Mouse (Mus musculus) cerebellum, postnatal 25 days (tissue): ENCODE results near the gene Fam166b.

ENCODE experiments used
- DNase-seq, 2 experiments: peaks; one replicate each; pipeline ENCODE4 v3.0.0; 2021; ENCODE audit warnings: mixed read lengths in 2 of 2

Fam166b gene

DNA sequence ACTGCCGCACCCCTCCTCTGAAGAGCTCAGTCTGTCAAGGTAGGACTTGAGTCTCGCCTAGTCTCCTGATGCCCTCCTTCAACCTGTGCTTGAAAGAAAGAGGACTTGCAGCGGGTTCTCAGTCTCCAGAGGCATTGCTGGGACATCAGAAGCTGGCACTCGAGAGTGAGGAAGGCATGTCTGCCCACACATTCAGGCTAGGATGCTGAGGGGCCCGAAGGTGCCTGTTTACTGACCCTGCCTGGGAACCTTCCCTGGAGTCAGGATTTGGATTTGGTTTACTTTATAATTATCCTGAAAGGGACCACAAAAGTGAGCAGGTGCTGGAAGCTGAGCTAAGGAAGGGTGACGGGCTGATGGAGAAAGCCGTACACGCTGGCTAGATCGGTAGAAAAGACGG lies 27.4 kb downstream of the Fam166b start:
- DNase-seq = no peak

DNA sequence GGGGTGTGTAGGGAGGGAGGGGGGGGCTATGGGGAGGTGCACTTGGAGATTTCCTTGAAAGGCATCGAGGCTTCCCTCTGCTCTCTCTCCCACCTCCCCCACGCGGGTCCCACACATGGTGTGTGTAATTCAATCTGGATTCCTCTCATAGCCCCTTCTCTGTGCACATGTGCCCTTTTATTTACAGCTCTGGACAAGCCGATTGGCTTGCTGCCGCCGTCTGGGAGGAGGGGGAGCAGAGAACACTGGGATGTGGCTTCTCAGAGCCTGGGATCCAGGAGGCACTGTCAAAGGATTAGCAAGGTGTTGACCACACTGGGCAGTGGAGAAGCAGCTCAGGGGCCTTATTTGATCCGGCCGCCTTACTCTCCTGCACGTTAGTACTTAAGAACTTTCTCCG lies 28.0 kb downstream of the Fam166b start:
- DNase-seq = no peak

DNA sequence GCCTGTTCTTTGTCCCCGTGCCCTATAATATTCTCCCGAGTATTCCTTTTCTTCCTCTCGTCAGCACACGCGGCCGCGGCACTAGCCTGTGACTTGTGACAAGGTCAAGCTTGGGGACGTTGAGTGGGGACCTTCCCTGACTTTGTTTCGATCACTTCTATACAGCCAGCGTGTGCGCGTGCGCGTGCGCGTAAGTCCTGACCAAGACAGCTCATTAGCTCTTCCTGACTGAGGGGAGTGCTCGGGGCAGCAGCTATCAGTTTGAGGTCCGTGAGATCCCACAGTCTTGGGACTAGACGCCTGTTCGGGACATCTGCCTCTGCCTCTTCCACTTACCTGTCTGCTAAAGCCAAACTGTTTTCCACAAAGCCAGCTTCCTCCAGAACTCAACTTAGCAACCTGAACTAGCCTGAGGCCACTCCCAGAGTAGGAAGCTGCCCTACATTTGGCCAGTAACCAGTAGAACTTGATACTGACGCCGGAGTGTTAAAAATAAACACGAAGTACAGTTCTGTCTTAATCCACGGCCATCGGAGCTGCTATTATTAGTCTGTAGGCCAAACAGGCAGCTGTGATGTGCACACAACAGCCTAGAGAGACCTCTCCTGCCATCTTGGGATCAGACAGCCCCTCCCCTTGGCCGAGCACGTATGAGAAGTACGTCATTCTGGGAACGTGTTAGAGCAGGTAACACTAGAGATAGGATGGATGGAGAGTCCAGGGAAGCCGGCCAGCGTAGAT lies 29.4 kb downstream of the Fam166b start:
- no peak for DNase-seq

DNA sequence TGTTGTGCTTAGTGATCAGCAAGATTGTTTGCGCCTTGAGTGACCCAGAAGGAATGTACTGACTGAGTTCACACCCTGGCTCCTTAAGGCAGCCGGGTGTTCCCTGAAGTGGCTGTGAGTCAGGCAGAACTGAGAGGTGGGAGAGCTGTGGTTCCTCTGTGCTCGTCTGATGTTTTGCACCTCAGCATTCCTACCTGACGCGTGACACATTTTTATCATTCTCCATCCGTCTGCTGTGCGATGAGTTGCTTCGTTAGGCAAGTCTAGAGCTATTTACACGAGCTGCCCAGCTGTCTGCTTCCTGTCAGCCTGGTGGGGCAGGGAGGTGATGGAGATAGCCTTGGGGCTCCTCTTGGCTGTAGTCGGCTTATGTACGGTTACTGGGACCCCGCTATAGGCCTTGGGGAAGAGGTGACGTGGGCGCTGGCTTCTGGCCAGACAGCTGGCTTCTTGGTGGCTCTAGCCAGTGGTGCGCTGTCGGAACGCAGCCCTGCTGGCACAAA lies 30.1 kb downstream of the Fam166b start:
- DNase-seq = peak; percentile 35 to 54

DNA sequence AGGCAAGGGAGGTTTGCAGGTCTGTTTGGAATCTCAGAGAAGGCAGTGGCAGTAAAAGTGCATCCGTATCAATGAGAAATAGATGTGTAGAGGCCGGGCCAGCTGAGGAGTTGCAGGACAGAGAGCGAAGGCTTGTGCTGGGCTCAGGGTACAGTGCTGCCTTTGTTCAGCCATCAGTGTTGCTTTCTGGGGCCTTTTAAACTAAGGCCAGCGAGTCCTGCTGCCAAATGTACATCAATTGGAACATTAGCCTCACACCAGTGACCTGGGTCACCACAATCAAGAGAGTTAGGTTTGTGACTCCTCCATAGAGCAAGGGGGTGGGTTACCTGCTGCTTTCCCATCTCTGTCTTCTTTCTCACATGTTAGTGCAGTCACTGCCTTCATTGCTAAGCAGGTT lies 30.9 kb downstream of the Fam166b start:
- peak in 1 of 2 experiments; percentile 19 for DNase-seq

DNA sequence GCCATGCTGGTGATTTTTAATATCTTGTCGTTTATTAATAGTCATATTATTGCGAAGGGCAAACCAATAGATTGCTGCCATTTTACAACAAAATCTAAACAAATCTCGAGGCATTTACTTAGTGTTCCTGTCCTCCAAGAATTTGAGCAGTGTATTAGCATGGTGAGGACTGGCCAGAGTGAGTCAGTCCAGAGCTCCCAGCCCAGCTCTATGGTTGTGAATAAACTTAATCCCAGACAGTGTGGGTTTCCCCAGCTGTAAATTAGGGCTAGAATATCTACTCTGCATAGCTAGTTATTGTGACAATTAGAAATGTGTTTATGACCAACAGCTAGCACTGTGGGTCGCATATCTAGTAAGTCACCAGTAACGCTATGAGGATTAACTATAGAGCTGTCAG lies 32.6 kb downstream of the Fam166b start:
- no peak for DNase-seq

DNA sequence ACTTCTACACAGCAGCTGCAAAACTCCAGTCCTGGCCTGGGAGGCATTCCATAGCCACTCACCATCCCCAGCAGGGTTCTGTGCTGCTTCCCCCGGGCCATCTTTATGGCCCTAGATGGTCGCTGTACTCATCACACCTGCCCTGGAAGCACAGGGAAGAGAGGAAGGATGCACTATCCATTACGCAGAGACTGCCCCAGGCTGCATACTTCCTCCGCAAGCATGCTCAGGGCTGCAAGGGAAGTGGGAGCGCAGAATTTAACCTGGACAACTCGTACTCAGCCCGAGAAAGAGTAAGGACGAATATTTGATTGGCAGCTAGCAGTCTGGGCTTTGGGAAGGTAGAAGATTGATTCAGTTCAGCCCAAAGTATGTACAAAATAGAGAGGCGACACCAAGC lies 33.1 kb downstream of the Fam166b start:
- DNase-seq = no peak

DNA sequence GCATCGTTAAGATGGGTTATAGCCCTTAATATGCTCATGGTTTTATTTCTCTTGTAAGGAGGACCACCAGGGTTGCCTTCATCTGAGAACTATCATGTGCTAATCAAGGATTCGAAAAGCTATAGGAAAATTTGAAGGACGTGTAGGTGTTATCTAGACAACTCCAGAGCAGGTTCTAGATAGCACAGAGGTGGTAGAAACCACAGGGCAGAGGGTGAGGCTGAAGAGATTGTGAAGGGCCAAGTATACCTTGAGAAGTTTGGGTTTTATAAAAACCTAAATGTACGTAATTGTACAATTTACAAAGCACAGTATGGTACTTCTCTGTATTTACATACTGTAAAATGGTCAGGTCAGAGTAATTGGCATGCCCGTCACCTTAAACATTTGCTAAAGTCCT lies 33.8 kb downstream of the Fam166b start:
- no peak for DNase-seq

DNA sequence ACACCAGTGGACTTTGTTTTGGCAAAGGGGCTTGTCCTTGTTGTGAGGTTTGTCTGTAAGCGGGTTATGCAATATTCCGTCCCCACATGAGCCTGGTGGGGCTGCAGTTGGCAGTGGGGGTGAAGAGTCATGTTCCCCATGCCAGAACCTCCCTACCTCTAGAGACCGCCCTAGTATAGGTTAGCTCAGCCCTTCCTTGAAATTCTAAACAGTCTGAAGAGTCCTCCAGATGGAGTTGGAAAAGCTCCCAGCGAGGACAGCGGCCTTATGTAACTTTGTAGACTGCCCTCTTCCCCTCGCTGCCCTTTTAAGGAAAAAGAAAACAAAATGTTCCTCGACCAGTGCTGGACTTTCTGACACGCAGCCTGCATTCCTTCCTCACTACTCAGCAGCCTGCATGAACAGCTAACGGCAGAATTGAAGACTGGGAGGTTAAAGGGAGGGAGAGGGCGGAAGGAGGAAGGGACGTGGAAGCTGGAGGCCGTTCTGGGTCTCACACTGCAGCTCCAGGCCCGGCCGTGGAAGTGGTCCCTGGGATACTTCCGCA lies 34.5 kb downstream of the Fam166b start:
- peak; percentile 47 to 60 for DNase-seq

DNA sequence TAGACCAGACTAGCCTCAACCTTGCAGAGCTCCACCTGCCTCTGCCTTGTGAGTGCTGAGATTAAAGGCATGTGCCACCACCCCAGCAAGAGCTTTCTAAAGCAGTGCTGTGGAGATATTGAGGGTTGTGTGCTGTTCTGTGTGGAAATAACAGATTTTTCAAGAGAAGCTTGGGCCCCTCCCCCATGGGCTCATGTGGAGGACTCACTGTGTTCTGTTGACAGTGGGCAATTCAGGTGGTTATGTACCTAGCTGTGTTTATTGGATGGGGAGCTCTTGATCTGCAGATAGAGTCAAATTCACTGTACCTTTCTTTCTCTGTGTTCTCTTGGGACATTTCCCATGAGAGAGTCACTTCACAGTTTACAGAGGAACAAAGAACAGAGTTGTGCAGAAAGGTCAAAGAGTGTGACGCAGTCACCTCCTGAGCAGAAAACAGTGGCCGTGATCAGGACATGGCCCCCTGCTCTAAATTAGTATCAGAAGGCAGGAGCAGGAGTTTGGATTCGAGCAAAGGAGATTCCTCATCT lies 37.3 kb downstream of the Fam166b start:
- no peak for DNase-seq

DNA sequence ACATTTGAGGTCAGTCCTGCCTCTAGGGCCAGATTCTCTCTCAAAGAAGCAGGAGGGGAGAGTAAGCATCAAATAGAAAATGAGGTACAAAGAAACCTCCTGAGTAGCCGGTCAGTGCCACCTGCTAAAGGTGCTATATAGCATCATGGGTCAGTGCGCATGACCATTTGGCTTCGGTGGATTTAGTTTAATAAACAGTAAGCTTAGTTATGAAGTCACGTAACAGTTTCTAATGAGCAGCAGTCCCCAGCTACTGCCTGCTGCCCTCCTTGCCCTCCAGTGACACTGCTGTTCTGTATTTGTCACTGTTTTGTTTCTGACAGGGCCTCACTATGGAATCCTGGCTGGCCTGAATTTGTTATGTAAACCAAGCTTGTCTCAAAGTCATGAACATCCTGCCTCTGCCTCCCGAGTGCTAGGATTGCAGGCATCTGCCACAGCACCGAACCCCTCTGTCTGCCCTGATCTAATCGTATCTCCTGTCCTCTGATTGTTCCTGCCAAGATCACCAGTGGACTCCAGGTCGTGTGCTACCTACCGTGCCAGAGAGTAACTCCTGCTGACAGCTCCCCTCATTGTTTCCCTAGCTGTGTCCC lies 39.0 kb downstream of the Fam166b start:
- DNase-seq = peak; percentile 26 to 32

DNA sequence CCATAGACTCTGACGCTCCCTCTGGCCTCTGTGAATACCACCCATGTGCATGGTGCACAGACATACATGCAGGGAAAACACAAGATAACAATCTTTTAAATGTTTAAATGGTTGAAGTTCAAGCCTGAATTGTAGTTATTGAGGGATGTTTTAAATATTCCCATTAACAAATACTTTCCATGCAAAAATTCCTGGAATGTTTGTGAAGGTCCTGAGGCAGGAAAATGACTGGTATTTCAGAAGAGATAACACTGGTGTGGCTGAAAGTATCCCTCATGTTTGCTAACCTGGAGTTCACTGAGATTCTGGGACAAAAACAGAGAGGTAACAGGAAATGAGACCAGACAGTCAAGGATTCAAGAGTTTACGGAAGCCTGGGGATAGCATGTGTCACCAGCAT lies 39.5 kb downstream of the Fam166b start:
- DNase-seq = no peak

DNA sequence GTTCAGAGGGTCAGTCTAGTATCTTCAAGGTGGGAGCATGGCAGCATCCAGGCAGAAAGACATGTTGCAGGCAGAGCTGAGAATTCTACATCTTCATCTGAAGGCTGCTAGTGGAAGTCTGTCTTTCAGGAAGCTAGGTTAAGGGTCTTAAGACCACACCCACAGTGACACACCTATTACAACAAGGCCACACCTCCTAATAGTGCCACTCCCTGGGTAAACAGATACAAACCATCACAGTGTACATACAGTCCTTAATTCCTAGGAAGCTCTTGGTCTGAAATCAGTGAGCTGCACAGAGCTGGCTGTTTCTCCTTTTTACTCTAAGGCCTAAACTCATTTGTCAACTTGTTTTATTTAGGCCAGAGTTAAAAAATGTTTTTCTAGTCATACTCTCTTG lies 42.0 kb downstream of the Fam166b start:
- DNase-seq = no peak

DNA sequence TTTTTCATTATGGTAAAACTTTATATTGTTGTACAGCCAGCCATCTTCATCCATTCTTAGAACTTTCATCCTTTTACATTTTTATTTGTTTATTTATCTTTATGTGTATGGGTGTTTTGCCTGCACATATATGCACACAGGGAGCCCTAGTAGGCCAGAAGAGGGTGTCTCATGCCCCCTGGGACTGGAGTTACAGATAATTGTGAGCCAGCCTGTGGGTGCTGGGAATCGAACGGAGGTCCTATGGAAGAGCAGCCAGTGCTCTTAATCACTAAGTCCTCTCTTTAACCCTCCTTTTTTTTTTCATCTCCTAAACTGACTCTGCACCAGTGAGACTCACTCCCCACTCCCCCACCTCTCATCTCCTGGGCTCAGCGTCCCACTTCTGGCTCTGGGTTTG lies 44.4 kb downstream of the Fam166b start:
- DNase-seq = no peak

DNA sequence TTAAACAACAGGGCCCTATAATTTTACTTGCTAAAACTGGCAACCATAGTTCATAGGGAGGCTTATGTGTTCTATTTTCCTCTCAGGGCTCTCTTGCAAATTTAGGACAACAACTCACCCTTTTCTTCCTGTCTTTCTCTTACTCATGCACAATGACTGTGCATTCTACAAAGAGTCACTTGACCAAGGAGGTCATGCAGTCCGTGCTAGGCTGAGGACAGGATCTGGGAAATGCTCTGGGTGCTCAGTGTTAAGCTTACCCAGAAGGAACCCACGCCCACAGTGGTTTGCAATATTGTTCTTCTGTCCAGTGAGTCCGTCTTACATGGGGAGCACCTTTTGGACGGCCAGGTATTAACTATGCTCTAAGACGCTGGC lies 44.9 kb downstream of the Fam166b start:
- no peak for DNase-seq

DNA sequence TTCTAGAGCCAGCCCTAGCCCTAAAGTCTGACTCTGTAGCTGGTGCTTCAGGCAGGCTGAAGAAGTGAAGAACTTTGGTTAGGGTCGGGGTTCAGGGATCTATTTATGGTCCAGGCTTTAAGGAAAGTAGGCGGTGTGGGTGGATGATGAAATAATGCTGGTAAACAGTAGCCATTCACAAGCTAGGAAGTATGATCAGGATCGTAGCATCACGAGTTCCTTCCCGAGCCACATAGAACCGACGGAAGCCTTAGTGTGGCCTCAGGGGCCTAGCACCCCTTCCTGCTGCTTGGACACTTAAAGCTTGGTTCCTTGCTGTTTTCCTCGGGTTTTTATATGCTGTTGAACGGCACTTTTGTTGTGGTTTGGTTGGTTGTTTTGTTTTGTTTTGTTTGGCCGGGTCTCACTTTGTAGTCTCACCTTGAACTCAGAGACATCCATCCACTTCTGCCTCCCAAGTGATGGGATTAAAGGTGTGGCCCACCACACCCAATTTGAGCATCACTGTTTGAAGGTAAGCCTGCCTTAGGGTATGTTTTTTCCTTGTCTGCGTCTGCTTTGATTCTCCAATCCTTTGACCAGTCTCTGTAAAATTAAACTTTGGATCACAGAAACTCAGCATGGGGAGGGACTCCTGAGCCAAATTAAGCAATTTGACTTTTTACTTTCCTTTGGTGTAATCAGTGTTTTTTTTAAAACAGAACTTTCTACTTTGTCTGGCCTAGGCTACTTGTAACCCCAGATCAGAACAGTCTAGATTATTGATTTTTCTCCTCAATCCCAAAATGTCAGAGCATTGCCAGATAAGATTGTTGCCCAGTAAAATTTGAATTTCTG lies 45.5 kb downstream of the Fam166b start:
- DNase-seq = peak in 1 of 2 experiments; percentile 22

DNA sequence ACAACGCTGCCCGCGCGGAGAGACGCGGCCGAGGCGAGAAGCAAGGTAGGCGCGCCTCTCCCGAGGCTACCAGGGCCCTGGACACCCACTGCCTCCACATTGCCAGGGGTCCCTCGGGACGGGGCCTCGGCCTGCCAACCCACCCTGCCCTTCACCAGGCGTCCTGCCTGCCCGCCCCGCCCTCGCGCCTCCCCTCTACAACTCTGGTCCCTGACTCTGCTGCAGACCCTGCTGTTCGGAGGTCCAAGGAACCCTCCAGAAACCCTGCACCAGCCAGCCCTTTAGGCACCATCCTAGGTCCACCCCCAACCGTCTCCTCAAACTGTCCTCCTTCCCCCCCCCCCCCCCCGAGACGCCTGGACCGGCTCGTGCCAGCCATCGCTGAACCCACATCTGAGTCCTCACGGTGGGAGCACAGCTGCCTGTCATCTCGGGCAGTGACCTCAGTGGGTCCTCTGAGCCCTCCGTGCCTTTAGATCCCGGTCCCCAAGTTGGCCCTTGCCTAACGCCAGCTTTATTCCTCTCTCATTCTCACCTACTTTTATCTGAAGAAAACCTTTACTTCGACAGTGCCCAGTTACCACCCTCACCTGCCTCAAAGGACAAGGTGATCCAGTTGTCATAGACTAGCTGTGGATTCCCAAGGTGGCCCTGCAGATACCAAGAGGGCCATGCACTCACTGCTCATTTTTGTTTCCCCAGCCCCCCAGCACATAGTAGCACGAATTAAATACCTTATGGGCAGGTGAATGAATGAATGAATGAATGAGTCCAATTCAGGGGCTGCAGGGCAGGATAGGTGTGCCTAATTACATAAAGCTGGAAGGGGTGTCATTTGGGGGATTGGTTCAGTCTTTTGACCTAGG lies 46.5 kb downstream of the Fam166b start:
- DNase-seq = no peak

DNA sequence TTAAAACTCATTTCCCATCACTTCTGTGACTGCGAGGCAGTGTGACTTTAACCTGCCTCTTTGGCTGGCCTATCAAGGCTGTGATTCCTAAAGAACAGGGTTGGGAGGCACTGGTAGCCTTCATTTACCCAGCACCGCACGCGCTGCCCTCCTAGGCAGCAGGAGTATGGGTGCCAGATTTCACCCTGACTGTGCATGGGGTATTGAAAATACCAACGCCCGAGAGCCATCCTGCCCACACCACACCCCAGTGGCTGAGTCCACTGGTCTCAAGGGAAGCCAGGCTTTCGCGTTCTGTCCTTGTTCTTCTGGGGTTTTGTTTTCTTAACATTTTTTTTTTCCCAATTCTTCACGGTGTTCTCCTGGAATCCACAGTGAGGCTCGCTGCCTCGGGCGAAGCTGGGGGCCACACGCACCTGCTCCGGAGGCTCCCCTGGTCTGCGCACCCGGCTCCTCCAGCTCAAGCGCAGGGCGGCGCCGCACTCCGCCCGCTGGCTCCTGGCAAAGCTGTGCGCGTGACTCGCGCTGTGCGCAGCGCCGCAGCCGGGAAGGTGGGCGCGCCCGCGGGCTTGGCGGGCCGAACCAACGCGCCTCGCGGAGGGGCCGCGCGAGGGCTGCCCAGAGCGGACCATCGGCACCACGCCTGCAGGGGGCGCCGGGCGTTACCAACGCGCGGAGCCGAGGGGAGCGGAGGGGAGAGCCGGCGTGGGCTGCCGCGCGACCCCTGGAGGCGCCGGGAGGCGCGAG lies 47.4 kb downstream of the Fam166b start, which contains the start of gene Rusc2:
TSS of gene Rusc2 (plus strand) at position 572 of the 747 bp plus-strand sequence.
- peak; percentile 96 to 98 for DNase-seq

DNA sequence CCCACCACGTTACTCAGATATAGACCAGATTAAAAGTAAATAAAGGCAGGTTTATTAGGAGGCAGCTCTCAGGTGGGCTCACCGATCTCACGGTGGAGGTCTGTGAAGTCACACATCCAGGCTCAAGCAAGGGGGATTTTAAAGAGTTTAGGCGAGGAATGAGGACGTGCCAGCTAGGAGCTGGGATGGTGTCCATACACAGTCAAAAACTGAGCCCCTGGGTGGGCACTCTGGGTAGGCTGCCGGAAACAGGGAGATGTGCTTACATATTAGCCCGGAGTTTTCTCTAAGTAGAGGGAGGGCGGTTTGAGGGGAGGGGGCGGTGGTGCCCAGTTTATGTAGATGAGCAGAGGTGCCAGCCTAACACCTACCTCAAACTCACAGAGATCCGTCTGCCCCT lies 48.0 kb downstream of the Fam166b start:
- DNase-seq = peak in 1 of 2 experiments; percentile 28

DNA sequence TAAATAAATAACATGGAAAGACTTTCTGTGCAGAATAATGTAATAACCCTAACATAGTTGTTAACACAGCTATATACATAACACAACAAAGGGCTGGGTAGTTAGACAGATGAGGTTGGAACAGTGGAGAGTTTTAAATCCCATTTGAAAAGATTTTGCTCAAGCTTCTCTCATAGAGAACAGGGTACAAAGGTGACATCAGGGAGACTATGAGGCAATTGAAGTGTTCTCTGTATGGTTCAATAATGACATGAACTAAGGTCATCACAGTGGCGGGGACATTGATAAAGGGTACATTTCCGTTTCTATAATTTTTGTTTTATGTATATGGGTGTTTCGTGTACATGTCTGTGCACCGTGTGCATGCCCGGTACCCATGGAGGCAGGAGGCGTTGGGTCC lies 49.3 kb downstream of the Fam166b start:
- no peak for DNase-seq
